Mouse (Mus musculus): ENCODE results near the gene Olfr1180. TPM values are rescaled to one million over a fixed set of nuclear protein-coding genes. Genes with fewer than 3 reads are reported as not detected.

The Olfr1180 gene
- not detected in 2 replicates for polyA plus RNA-seq (2015; fragmentation: Nextera tagmentation; extraction: Ambion mirVana)

GRCm38 (mm10) chr2:88419051-88419450, at the start of gene Olfr1180:
Gene Olfr1180 (minus strand): TSS chr2:88419151.

GRCm38 (mm10) chr2:88454567-88454966, 35.6 kb upstream of the Olfr1180 start, which contains the start of gene Olfr1183:
Gene Olfr1183 (plus strand): TSS chr2:88454867.

GRCm38 (mm10) chr2:88449031-88449430, 30.1 kb upstream of the Olfr1180 start, which contains the start of gene Gm13757:
Gene Gm13757 (minus strand): TSS chr2:88449131.

GRCm38 (mm10) chr2:88426071-88426470, 7.1 kb upstream of the Olfr1180 start, which contains the start of gene Olfr1181:
Gene Olfr1181 (minus strand): TSS chr2:88426171.

GRCm38 (mm10) chr2:88406353-88406752, 12.6 kb downstream of the Olfr1180 start, which contains the start of gene Olfr1179:
Gene Olfr1179 (minus strand): TSS chr2:88406453.

GRCm38 (mm10) chr2:88386762-88387161, 32.2 kb downstream of the Olfr1180 start, which contains the start of gene Olfr1178:
Gene Olfr1178 (plus strand): TSS chr2:88387062.

Other genes with a start within 250 kb of the Olfr1180 start
- not detected in 2 replicates for gene Olfr1168, start 237.3 kb downstream of the Olfr1180 start, polyA plus RNA-seq (2015; fragmentation: Nextera tagmentation; extraction: Ambion mirVana)
- not detected in 2 replicates for gene Olfr1170, start 190.8 kb downstream of the Olfr1180 start, polyA plus RNA-seq (2015; fragmentation: Nextera tagmentation; extraction: Ambion mirVana)
- gene Olfr1173, start 139.3 kb downstream of the Olfr1180 start, polyA plus RNA-seq (2015; fragmentation: Nextera tagmentation; extraction: Ambion mirVana): not detected in 2 replicates
- not detected in 2 replicates for gene Olfr1174-ps, start 104.0 kb downstream of the Olfr1180 start, polyA plus RNA-seq (2015; fragmentation: Nextera tagmentation; extraction: Ambion mirVana)
- gene Olfr1175-ps, start 91.9 kb downstream of the Olfr1180 start, polyA plus RNA-seq (2015; fragmentation: Nextera tagmentation; extraction: Ambion mirVana): not detected in 2 replicates
- gene Olfr1176, start 82.4 kb downstream of the Olfr1180 start, polyA plus RNA-seq (2015; fragmentation: Nextera tagmentation; extraction: Ambion mirVana): not detected in 2 replicates
- not detected in 2 replicates for gene Olfr1177-ps, start 72.7 kb downstream of the Olfr1180 start, polyA plus RNA-seq (2015; fragmentation: Nextera tagmentation; extraction: Ambion mirVana)
- not detected in 2 replicates for gene Olfr1178, start 32.1 kb downstream of the Olfr1180 start, polyA plus RNA-seq (2015; fragmentation: Nextera tagmentation; extraction: Ambion mirVana)
- gene Olfr1179, start 12.7 kb downstream of the Olfr1180 start, polyA plus RNA-seq (2015; fragmentation: Nextera tagmentation; extraction: Ambion mirVana): not detected in 2 replicates
- gene Olfr1181, start 7.0 kb upstream of the Olfr1180 start, polyA plus RNA-seq (2015; fragmentation: Nextera tagmentation; extraction: Ambion mirVana): not detected in 2 replicates
- not detected in 2 replicates for gene Gm13757, start 30.0 kb upstream of the Olfr1180 start, polyA plus RNA-seq (2015; fragmentation: Nextera tagmentation; extraction: Ambion mirVana)
- not detected in 2 replicates for gene Olfr1183, start 35.7 kb upstream of the Olfr1180 start, polyA plus RNA-seq (2015; fragmentation: Nextera tagmentation; extraction: Ambion mirVana)
- gene Olfr1184, start 64.4 kb upstream of the Olfr1180 start, polyA plus RNA-seq (2015; fragmentation: Nextera tagmentation; extraction: Ambion mirVana): not detected in 2 replicates
- not detected in 2 replicates for gene Olfr1185-ps1, start 74.2 kb upstream of the Olfr1180 start, polyA plus RNA-seq (2015; fragmentation: Nextera tagmentation; extraction: Ambion mirVana)
- not detected in 2 replicates for gene Olfr1186, start 99.4 kb upstream of the Olfr1180 start, polyA plus RNA-seq (2015; fragmentation: Nextera tagmentation; extraction: Ambion mirVana)
- gene Olfr1188, start 137.8 kb upstream of the Olfr1180 start, polyA plus RNA-seq (2015; fragmentation: Nextera tagmentation; extraction: Ambion mirVana): not detected in 2 replicates
- not detected in 2 replicates for gene Olfr1189, start 167.3 kb upstream of the Olfr1180 start, polyA plus RNA-seq (2015; fragmentation: Nextera tagmentation; extraction: Ambion mirVana)
- gene Olfr1191-ps1, start 221.4 kb upstream of the Olfr1180 start, polyA plus RNA-seq (2015; fragmentation: Nextera tagmentation; extraction: Ambion mirVana): not detected in 2 replicates
- gene Olfr1192-ps1, start 229.4 kb upstream of the Olfr1180 start, polyA plus RNA-seq (2015; fragmentation: Nextera tagmentation; extraction: Ambion mirVana): not detected in 2 replicates